Mouse (Mus musculus) stomach, postnatal 0 days (tissue): Measurements from ENCODE around the gene Itih2. TPM values are rescaled to one million over a fixed set of nuclear protein-coding genes. Genes with fewer than 3 reads are reported as not detected.

Experiments used
- ATAC-seq: fragments of 200-750 bp; cut with Nextera tagmentation; 2 replicates; pipeline ENCODE4 v1.8.0; 2017; ENCODE audit not compliant: low FRiP score, low TSS enrichment
- DNase-seq: peaks from one replicate; pipeline ENCODE4 v3.0.0-alpha.2; 2016; ENCODE audit warnings: low spot score
- H3K27ac ChIP-seq: fragments of 300-500 bp; sonication (generic); replicated peaks from 2 replicates; pipeline ENCODE4 v1.5.1; 2014; ENCODE audit warnings: mild to moderate bottlenecking, control low read depth
- H3K27me3 ChIP-seq: fragments of 300-500 bp; sonication (generic); 2 replicates; pipeline ENCODE4 v1.6.1; 2014; ENCODE audit warnings: low read length; ENCODE audit not compliant: control insufficient read depth, insufficient read depth
- H3K36me3 ChIP-seq: fragments of 300-500 bp; sonication (generic); 2 replicates; pipeline ENCODE4 v1.6.1; 2014; ENCODE audit warnings: low read length, mixed read lengths; ENCODE audit not compliant: control insufficient read depth, insufficient read depth
- H3K4me1 ChIP-seq: fragments of 300-500 bp; sonication (generic); replicated peaks from 2 replicates; pipeline ENCODE4 v1.6.1; 2014; ENCODE audit warnings: antibody characterized with exemption; ENCODE audit not compliant: control insufficient read depth, insufficient read depth
- H3K4me2 ChIP-seq: fragments of 300-500 bp; sonication (generic); replicated peaks from 2 replicates; pipeline ENCODE4 v1.6.1; 2014; ENCODE audit warnings: low read depth, mild to moderate bottlenecking, control low read depth, moderate library complexity
- H3K4me3 ChIP-seq: fragments of 300-500 bp; sonication (generic); 2 replicates; pipeline ENCODE4 v1.5.1; 2014; ENCODE audit warnings: low read depth, low read length, control low read depth
- H3K9ac ChIP-seq: fragments of 300-500 bp; sonication (generic); 2 replicates; pipeline ENCODE4 v1.6.1; 2014; ENCODE audit warnings: mild to moderate bottlenecking, low read length, control low read depth, mixed read lengths
- H3K9me3 ChIP-seq: fragments of 300-500 bp; sonication (generic); 2 replicates; pipeline ENCODE4 v1.6.1; 2016; ENCODE audit warnings: low read length; ENCODE audit not compliant: control insufficient read depth
- CTCF ChIP-seq: IDR thresholded peaks from 2 replicates; pipeline ENCODE4 v1.5.1; 2016; ENCODE audit warnings: antibody characterized with exemption, low read depth, mild to moderate bottlenecking, moderate library complexity
- EP300 ChIP-seq: optimal IDR thresholded peaks from 2 replicates; pipeline ENCODE3; 2016; ENCODE audit warnings: antibody characterized with exemption
- WGBS: fragments of 180-500 bp; shearing (Covaris S2); extraction: QIAGEN DNeasy Blood & Tissue Kit; methylation state at CpG from one replicate; pipeline ENCODE4 v1.1.7; 2014; 5-methylcytosine and 5-hydroxymethylcytosine counted together
- polyA plus RNA-seq: library from polyadenylated mRNA; unstranded; fragments of >200 nt; fragmentation: Nextera tagmentation; extraction: Ambion mirVana; gene quantifications from 2 replicates; pipeline ENCODE4 v1.2.1, GENCODE M21; 2015

Itih2 gene
- polyA plus RNA-seq, 1 experiment from 2014 or later, result 9.0 TPM

GRCm38 (mm10) chr2:10142472-10143454, 11.6 kb upstream of the Itih2 start:
- TF ChIP-seq CTCF, result peak; percentile 95
- TF ChIP-seq EP300, result no peak
- Histone ChIP-seq H3K9me3 (no peaks in the 10 kb centered on the region), H3K36me3 (no peaks in the 10 kb centered on the region), H3K4me2 (no peak overlapping the region), H3K27ac (no peak overlapping the region), H3K4me3 (no peak overlapping the region), H3K27me3 (no peaks in the 10 kb centered on the region), H3K9ac (no peak overlapping the region), H3K4me1 (no peaks in the 10 kb centered on the region)
- peak; percentile 65 for DNase-seq
- WGBS, result 42% methylated on average over 8 of the region's 8 CpGs
- ATAC-seq, result peak; percentile 93

- DNase-seq, result no peak
- ATAC-seq, result no peak
- no peak overlapping the region for H3K4me3 ChIP-seq
Observed at GRCm38 (mm10) chr2:10140456-10140855, 9.3 kb upstream of the Itih2 start.

GRCm38 (mm10) chr2:10137320-10137719, 6.1 kb upstream of the Itih2 start:
- no peaks in the 10 kb centered on the region for H3K27me3 ChIP-seq
- H3K9ac ChIP-seq, result no peak overlapping the region
- H3K4me2 ChIP-seq, result no peak overlapping the region
- DNase-seq (no peak), ATAC-seq (no peak)
- no peak for TF ChIP-seq EP300
- no peak for TF ChIP-seq CTCF
- no peaks in the 10 kb centered on the region for H3K36me3 ChIP-seq
- no peaks in the 10 kb centered on the region for H3K4me1 ChIP-seq
- 66% methylated on average over 2 of the region's 2 CpGs for WGBS
- no peak overlapping the region for H3K27ac ChIP-seq
- no peak overlapping the region for H3K4me3 ChIP-seq
- H3K9me3 ChIP-seq, result no peaks in the 10 kb centered on the region

More at GRCm38 (mm10) chr2:10140456-10140855, 9.3 kb upstream of the Itih2 start:
- TF ChIP-seq CTCF, result no peak
- no peak for TF ChIP-seq EP300
- H3K27ac ChIP-seq, result no peak overlapping the region
- 73% methylated on average over 5 of the region's 5 CpGs for WGBS
- no peaks in the 10 kb centered on the region for H3K36me3 ChIP-seq
- H3K9ac ChIP-seq, result no peak overlapping the region
- no peaks in the 10 kb centered on the region for H3K27me3 ChIP-seq
- H3K9me3 ChIP-seq, result no peaks in the 10 kb centered on the region
- H3K4me2 ChIP-seq, result no peak overlapping the region
- H3K4me1 ChIP-seq, result no peaks in the 10 kb centered on the region

DNA sequence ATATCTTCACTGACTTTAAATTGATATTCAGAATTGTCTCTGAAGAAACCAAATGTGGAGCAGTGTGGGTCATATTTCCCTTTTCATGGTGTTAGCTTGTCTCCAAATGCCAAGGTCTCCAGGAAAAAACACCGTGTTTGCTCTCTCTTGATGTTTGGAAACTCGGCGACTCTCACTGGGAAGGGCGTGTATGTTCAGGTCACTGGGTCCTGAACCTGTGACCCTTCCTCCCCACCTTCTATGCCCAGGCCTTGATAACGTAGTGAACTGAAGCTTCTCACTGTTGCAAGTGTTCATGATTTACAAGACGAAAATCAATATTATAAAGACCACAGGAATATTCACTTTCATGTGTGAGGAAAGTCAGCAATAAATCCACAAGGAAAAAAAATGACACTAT, 2.7 kb upstream of the Itih2 start:
- Histone ChIP-seq H3K27ac (no peak overlapping the region), H3K4me1 (no peaks in the 10 kb centered on the region), H3K4me3 (no peak overlapping the region), H3K9me3 (no peaks in the 10 kb centered on the region), H3K4me2 (no peak overlapping the region), H3K27me3 (no peaks in the 10 kb centered on the region), H3K9ac (no peak overlapping the region), H3K36me3 (no peaks in the 10 kb centered on the region)
- TF ChIP-seq EP300, result no peak
- no peak for TF ChIP-seq CTCF
- ATAC-seq (no peak), DNase-seq (no peak)
- WGBS, result 53% methylated on average over 6 of the region's 6 CpGs

DNA sequence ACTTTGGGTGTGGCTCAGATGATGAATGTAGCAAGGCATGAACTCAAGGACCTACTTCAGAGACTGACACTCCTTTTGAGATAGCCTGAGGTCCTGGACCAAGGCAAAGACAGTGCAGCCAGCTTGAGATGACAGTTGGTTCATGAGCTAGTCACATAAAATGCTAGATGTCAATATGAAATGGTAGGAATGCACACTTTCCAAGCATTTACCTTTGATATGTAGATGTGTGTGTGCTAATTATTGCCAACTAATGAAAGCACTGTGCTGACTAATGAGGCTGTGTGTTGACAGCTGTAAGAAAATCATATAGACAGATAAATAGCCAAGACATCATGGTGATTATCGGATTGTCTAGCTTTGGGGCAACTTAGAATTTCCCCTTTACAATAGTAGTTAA, 932 bp upstream of the Itih2 start:
- no peaks in the 10 kb centered on the region for H3K36me3 ChIP-seq
- no peaks in the 10 kb centered on the region for H3K4me1 ChIP-seq
- H3K4me2 ChIP-seq, result no peak overlapping the region
- no peak overlapping the region for H3K27ac ChIP-seq
- DNase-seq (no peak), ATAC-seq (no peak)
- H3K9me3 ChIP-seq, result no peaks in the 10 kb centered on the region
- no peaks in the 10 kb centered on the region for H3K27me3 ChIP-seq
- no peak overlapping the region for H3K4me3 ChIP-seq
- 86% methylated on average over 1 of the region's 1 CpGs for WGBS
- H3K9ac ChIP-seq, result no peak overlapping the region
- TF ChIP-seq CTCF (no peak), EP300 (no peak)
